Mouse (Mus musculus) granulocyte monocyte progenitor cell, adult 5-6 weeks (primary cell): ENCODE data around the gene Traf3ip3. TPM values are rescaled to one million over a fixed set of nuclear protein-coding genes. Genes with fewer than 3 reads are reported as not detected.
A peak's percentile ranks its signal among the peaks of the same experiment; 100 is the strongest.

Experiments
- ATAC-seq: replicated peaks from 2 replicates; pipeline ENCODE4 v1.8.0; 2016; ENCODE audit warnings: mild to moderate bottlenecking, moderate TSS enrichment, inconsistent platforms; ENCODE audit not compliant: poor library complexity, severe bottlenecking
- total RNA-seq, 2 experiments: library from RNA; stranded (forward) in 1 of 2; stranded (reverse) in 1 of 2; fragments of 200-712, 200-1000 nt in 1 of 2; fragments of >200 nt in 1 of 2; fragmentation: Nextera tagmentation in 1 of 2; gene quantifications; 2 replicates each; pipeline ENCODE4 v1.2.3; 2014 to 2017

Gene Traf3ip3
- total RNA-seq, 2 experiments from 2014 or later: 77.4 to 96.4 TPM

DNA sequence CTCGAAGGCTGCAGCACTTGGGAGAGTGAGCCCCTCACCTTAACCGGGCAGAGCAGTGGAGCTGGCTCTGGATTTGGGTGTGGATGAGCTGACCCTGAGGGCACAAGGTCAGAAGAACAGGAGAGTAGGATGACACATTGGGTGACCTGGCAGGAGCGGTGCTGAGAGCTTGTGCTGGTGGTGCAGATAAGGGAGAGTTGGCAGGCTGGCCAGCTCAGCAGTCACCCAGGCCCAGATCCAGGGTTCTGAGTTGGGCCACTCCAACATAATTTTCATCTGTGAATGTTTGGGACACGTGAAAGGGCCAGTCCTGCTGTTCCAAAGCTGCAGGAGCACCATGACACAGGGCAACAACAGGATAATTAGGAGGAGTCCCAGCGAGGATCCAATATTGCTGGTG lies 9.9 kb upstream of the Traf3ip3 start:
- no peak for ATAC-seq

DNA sequence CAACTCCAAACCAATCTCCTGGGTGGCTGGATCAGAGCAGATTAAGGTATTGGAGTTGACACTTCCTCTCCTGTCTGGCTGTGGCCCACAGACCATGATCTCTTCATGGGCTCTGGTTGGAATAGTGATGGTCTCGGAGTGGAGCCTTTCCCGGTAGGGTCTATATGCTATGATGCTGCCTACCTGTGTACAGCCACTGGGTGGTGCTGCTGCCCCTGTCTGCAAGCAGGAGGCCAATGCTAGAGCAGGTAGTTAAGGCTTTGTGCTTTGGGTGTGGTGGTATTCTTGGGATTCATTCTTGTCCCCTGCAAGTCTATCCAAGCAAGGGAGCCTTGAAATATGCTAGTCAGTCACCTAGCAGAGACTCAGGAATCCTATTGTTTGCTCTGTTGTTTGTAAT lies 6.7 kb upstream of the Traf3ip3 start:
- ATAC-seq: peak; percentile 97

DNA sequence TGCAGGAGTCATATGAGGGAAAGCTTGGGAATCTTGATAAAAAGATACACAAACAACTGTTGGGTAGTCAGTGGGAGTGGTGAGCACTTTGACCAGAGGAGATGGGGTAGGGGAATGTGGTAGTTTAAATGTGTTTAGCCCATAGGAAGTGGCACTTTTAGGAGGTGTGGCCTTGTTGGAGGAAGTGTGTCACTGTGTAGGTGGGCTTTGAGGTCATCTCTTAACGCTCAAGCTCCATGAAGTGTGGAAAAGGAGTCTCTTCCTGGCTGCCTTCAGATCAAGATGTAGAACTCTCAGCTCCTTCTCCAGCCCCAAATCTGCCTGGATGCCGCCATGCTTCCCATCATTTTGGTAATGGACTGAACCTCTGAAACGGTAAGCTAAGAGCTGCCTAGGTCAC lies 6.0 kb upstream of the Traf3ip3 start, which contains the start of gene Lamb3:
Gene Lamb3 (plus strand): TSS at position 197 of the 400 bp plus-strand sequence.
- ATAC-seq: peak; percentile 49

GRCm38 (mm10) chr1:193205431-193205830 lies 3.9 kb upstream of the Traf3ip3 start:
- no peak for ATAC-seq

DNA sequence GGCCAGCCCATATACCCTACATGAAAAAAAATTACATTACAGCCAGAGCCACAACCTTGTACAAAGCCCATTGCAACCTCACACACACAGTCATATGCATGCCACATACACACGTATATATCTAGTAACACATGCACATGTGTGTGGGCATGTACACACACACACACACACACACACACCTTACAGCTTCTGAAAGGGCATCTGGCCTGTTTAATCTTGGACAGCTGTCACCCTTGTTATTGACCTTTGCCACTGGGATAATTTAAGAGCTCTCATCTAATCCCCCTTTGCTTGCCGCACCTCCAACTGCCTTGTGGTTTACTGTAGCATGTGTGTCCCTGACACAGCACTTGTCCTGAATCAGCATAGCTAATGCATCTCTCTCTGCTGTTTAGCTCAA lies 2.3 kb upstream of the Traf3ip3 start:
- no peak for ATAC-seq

DNA sequence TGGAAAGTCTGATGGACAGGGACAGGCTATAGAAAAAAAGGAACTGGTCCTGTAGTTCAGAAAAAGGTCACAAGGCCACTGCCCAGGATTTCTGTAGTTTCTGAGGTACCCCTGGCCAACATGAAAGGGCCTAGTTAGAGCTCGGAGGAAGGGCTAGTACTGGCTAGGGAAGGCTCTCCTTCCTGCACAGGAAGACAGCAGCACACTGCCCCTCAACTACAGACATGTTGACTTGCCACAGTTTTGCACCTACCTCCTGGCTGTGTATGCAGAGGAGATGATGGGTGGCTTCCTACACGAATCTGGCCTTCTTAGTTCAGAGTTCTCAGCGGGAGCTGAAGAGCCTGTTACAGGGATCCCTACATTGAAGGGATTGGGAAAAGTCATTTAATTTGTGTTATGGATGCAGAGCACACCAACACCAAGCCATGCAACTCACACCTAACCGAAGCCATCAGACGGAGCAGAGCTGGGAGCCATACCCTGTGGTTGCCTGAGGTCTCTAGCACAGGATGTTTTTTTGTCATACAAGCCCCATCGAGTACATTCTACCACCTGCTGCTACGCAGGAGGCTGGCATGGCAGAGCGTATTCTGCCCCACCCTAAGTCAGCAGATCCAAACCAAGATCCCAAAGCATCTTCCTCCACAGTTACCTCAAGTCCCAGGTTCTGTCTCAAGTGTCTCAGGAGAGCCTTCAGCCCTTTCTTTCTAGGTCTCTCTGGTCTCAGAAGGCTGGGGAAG lies 692 bp downstream of the Traf3ip3 start:
- ATAC-seq: peak; percentile 31

- peak; percentile 21 for ATAC-seq
Measured at GRCm38 (mm10) chr1:193198312-193198711, 3.2 kb downstream of the Traf3ip3 start.

DNA sequence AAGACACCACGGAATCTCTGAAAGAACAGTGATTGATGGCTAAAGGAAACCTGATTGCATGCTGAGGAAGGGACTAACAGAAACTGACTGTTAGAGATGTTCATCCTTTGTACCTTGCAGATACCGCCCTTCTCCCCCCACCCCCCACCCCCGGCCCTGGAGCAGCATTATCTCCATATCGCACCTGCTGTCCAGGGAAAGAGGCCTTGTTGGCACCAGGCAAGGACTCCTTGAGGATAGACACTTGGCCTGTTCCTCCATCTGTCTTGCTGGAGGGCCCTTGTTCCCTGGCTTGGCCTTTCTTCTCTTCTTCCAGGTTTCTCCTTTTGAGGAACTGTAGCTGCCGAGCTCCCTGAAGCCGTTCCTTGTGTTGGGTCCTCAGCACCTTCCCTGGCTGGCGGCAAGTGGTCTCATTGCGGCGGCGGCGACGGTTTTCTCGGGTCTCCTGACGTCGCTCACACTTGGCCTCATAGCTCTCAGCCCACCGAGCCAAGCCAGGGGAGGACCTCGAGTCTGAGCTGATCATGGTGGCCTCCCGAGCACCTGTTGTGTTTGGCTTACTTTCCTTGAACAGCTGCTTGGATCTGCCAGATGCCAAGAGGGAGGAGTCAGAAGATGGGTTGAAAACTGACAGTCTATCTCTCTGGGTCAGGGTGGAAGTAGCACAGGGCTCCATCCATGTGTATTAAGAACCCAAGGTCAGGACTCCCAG lies 3.9 kb downstream of the Traf3ip3 start:
- ATAC-seq: no peak

GRCm38 (mm10) chr1:193195169-193195810 lies 6.2 kb downstream of the Traf3ip3 start:
- no peak for ATAC-seq

GRCm38 (mm10) chr1:193194416-193195140 lies 6.9 kb downstream of the Traf3ip3 start:
- no peak for ATAC-seq

DNA sequence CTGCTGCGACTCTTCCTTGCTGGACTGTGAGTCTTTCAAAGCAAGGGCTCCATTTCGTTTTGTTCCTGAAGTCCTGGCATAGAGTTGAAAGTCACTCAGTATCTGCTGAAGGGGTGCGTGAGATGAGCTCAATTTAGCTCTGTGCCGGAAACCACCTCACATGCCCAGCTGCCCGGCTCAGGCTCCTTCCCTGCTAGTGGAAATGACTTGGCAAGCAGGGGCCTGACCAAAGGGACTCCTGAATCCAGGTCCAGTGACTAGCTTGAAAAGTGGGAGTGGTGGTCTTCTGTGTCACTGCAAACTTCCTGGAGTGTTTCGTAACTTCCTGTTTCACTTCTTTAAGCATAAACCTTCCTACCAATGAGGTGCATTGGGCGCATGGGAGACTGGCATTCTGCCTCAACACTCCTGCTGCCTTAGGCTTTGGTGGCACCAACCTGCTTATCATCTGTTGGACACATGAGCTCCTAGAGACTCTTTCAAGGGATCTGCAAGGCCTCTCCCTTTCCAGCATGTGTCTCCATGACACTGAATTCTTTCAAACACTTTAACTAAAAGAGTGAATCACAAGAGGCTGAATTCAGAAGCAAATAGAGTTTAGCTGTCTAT lies 9.7 kb downstream of the Traf3ip3 start:
- ATAC-seq: peak; percentile 96

DNA sequence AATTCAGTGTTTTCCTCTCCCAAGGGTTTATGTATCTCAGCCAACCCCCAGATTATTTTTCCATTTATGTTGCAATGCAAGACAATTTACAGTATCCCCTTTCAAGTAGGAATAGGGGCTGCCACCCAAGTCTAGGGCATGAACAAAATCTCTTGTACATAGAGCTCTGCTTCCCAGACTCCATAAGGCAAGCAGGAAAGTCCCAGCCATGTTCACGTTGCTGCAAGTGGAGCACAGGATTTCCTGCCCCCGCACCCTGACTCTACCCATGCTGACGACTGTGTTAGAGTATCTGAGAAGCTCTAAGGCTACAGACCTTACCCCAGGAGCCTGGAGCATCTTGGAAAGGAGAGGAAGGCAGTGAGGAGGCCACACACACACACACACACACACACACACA lies 11.7 kb downstream of the Traf3ip3 start:
- no peak for ATAC-seq

DNA sequence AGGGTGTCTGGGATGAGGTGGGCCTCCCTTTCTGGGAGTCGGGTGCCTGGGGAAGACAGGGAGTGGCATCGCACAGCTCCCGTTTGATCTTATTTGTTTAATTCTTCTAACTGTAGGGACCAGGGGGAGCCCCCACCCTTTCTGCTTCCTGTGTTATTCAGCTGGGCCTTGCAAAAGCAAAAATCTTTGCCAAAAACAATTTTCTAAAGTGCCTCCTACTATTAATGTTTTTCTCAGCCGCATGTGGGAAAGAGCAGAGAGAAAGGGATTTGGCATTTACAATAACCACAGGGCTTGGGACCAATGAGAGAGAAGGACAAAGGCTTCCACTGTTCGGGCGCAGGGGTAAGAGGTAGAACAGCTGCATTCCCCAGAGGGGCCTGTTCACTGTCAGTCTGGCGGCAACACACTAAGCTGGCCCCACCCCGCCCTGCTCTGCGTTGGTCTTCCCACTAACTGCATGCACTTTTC lies 12.3 kb downstream of the Traf3ip3 start:
- ATAC-seq: no peak

GRCm38 (mm10) chr1:193188257-193188656 lies 13.2 kb downstream of the Traf3ip3 start:
- no peak for ATAC-seq

DNA sequence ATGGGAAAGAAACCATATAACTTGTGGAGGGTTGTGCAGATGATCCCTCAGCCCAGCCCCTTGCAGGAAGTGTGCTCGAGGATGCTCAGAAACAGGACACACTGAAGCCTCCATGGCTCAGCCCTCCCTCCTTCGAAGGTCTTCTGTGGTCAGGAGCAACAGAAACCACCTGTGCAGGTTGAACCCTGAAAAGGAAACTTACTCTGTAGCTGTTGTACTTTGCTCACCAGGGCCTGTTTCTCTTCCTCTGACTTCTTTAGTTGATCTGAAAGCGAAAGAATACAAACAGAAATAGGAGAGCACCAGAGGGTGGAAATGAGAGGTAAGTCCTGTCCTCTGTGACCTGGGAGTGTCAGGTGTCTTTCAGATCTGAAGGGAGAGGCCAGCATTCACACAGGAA lies 20.4 kb downstream of the Traf3ip3 start:
- no peak for ATAC-seq

DNA sequence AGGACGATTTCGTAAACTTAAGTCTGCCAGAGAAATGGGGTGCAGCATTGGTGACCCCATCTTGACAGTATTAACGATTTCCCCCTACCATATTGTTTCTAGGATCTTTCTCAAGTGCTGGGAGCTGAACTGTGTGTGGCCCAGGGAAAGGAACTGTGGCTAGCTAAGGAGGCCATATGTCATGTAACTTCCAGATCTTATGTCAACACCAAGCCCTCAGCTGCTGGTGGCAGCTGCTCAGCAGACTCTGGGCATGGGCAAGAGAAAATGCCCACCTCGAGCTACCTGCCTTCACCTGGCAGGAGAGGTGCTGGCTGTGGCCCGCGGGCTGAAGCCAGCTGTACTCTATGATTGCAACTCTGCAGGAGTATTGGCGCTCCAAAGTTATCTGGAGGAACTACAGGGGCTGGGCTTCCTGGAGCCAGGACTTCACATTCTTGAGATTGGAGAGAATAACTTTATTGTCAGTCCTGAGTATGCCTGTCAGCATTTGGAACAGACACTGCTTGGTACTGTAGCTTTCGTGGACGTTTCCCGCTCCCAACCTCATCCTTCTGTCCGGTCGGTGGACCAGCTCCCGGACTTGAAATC lies 27.3 kb downstream of the Traf3ip3 start:
- ATAC-seq: peak; percentile 8; the same call in 1 of the 2 replicates

DNA sequence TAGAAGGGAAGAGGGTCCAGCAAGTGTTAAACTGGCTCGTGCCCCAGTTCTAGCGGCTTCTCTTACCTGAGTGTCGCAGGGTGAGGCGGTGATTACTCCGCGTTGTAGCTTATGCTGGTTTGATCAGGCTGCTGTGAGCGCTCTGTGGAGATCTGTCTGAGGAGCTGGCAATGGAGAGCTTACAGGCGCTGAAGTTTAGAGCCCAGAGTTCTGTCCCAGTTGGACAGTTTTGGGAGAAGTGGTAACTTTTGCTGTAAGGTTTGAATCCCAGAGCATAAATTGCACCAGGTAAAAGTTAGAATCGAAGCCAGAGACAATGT lies 27.7 kb downstream of the Traf3ip3 start:
- ATAC-seq: no peak

GRCm38 (mm10) chr1:193172991-193173809 lies 28.3 kb downstream of the Traf3ip3 start:
- peak; percentile 87 for ATAC-seq

GRCm38 (mm10) chr1:193169856-193170255 lies 31.6 kb downstream of the Traf3ip3 start:
- peak; percentile 13; the same call in 1 of the 2 replicates for ATAC-seq
